Mouse (Mus musculus): Measurements from ENCODE around the gene Ckap2. TPM values are rescaled to one million over a fixed set of nuclear protein-coding genes. Genes with fewer than 3 reads are reported as not detected.

Gene Ckap2
- polyA plus RNA-seq, 1 experiment from 2014 or later = 8.0 TPM

- no peak overlapping the region for H3K27ac ChIP-seq (ENCODE audit: low read depth, low read length)
- WGBS = 90% methylated on average over 10 of the region's 10 CpGs
- H3K36me3 ChIP-seq (ENCODE audit: control insufficient read depth, insufficient read depth, low read length) = no peaks in the 10 kb centered on the region
- H3K9me3 ChIP-seq (ENCODE audit: control insufficient read depth, low read length) = no peaks in the 10 kb centered on the region
- no peaks in the 10 kb centered on the region for H3K27me3 ChIP-seq (ENCODE audit: control insufficient read depth, insufficient read depth, low read length)
- no peak for ATAC-seq (ENCODE audit: low read depth)
- H3K4me2 ChIP-seq (ENCODE audit: low read depth, low read length) = no peak overlapping the region
- 0 out of 2 replicates have a peak, but pooled peaks cover 3% of the 10 kb centered on the region for H3K4me1 ChIP-seq (ENCODE audit: control insufficient read depth, insufficient read depth, low read length)
- H3K4me3 ChIP-seq (ENCODE audit: low read depth, low read length) = no peak overlapping the region
- no peak overlapping the region for H3K9ac ChIP-seq (replicated peaks; ENCODE audit: low read depth, low read length)
Measured at GRCm38 (mm10) chr8:22164431-22164830, 21.2 kb downstream of the Ckap2 start.

DNA sequence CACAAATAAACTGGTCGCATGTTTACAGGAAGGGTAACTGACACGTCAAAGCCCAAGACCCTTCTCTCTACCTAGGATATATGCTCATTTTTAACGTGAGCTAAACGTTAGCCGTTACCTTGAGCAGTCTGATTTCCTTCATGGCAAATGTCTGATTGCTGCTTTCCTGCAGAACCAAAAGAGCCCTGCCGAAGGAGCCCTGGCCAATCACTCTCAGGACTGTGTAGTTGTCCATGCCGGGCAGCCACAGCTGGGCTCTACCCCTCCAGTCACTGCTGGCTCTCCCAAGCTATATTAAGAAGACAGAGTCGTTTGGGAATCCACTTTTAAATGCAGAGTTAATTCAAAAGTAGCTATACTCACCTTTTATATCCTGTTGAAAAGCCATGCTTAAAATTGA is 23.4 kb downstream of the Ckap2 start:
- no peak for ATAC-seq (ENCODE audit: low read depth)
- Histone ChIP-seq H3K9ac (replicated peaks; ENCODE audit: low read depth, low read length) (no peak overlapping the region), H3K27me3 (ENCODE audit: control insufficient read depth, insufficient read depth, low read length) (no peaks in the 10 kb centered on the region), H3K27ac (ENCODE audit: low read depth, low read length) (no peak overlapping the region), H3K36me3 (ENCODE audit: control insufficient read depth, insufficient read depth, low read length) (no peaks in the 10 kb centered on the region), H3K4me2 (ENCODE audit: low read depth, low read length) (no peak overlapping the region), H3K9me3 (ENCODE audit: control insufficient read depth, low read length) (no peaks in the 10 kb centered on the region), H3K4me3 (ENCODE audit: low read depth, low read length) (no peak overlapping the region), H3K4me1 (ENCODE audit: control insufficient read depth, insufficient read depth, low read length) (0 out of 2 replicates have a peak, but pooled peaks cover 3% of the 10 kb centered on the region)
- 88% methylated on average over 8 of the region's 8 CpGs for WGBS

DNA sequence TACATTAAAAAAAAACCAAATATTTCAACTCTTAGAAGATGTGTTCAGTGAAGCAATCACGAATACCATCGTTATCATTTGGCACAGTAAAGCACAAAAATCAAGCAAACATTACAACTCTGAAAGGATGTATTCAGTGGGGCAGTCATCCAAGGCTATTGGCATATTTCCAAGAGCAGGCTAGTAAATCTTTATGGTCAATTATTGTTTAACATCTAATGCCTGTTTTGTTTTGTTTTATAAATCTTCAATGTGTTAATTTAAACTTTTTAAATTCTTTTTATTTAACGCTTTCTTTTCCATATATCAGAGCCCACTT is 35.3 kb downstream of the Ckap2 start:
- no peak overlapping the region for H3K4me3 ChIP-seq (ENCODE audit: low read depth, low read length)
- H3K4me2 ChIP-seq (ENCODE audit: low read depth, low read length) = no peak overlapping the region
- H3K9me3 ChIP-seq (ENCODE audit: control insufficient read depth, low read length) = no peaks in the 10 kb centered on the region
- H3K36me3 ChIP-seq (ENCODE audit: control insufficient read depth, insufficient read depth, low read length) = no peaks in the 10 kb centered on the region
- ATAC-seq (ENCODE audit: low read depth) = no peak
- no peak overlapping the region for H3K27ac ChIP-seq (ENCODE audit: low read depth, low read length)
- no peaks in the 10 kb centered on the region for H3K4me1 ChIP-seq (ENCODE audit: control insufficient read depth, insufficient read depth, low read length)
- H3K9ac ChIP-seq (replicated peaks; ENCODE audit: low read depth, low read length) = no peak overlapping the region
- WGBS = 65% methylated on average over 3 of the region's 3 CpGs
- H3K27me3 ChIP-seq (ENCODE audit: control insufficient read depth, insufficient read depth, low read length) = no peaks in the 10 kb centered on the region

GRCm38 (mm10) chr8:22149643-22150344 is 35.8 kb downstream of the Ckap2 start:
- Histone ChIP-seq H3K36me3 (ENCODE audit: control insufficient read depth, insufficient read depth, low read length) (no peaks in the 10 kb centered on the region), H3K27me3 (ENCODE audit: control insufficient read depth, insufficient read depth, low read length) (no peaks in the 10 kb centered on the region), H3K9me3 (ENCODE audit: control insufficient read depth, low read length) (no peaks in the 10 kb centered on the region), H3K4me1 (ENCODE audit: control insufficient read depth, insufficient read depth, low read length) (no peaks in the 10 kb centered on the region), H3K4me3 (ENCODE audit: low read depth, low read length) (no peak overlapping the region), H3K9ac (replicated peaks; ENCODE audit: low read depth, low read length) (no peak overlapping the region), H3K4me2 (ENCODE audit: low read depth, low read length) (no peak overlapping the region), H3K27ac (ENCODE audit: low read depth, low read length) (no peak overlapping the region)
- 90% methylated on average over 11 of the region's 11 CpGs for WGBS
- no peak for ATAC-seq (ENCODE audit: low read depth)

- H3K27ac ChIP-seq (ENCODE audit: low read depth, low read length) = no peak overlapping the region
- no peaks in the 10 kb centered on the region for H3K36me3 ChIP-seq (ENCODE audit: control insufficient read depth, insufficient read depth, low read length)
- no peaks in the 10 kb centered on the region for H3K9me3 ChIP-seq (ENCODE audit: control insufficient read depth, low read length)
- no peaks in the 10 kb centered on the region for H3K27me3 ChIP-seq (ENCODE audit: control insufficient read depth, insufficient read depth, low read length)
- no peaks in the 10 kb centered on the region for H3K4me1 ChIP-seq (ENCODE audit: control insufficient read depth, insufficient read depth, low read length)
- H3K4me3 ChIP-seq (ENCODE audit: low read depth, low read length) = no peak overlapping the region
- H3K4me2 ChIP-seq (ENCODE audit: low read depth, low read length) = no peak overlapping the region
- no peak for ATAC-seq (ENCODE audit: low read depth)
- WGBS = 95% methylated on average over 7 of the region's 7 CpGs
- no peak overlapping the region for H3K9ac ChIP-seq (replicated peaks; ENCODE audit: low read depth, low read length)
Measured at GRCm38 (mm10) chr8:22148367-22148740, 37.3 kb downstream of the Ckap2 start.

DNA sequence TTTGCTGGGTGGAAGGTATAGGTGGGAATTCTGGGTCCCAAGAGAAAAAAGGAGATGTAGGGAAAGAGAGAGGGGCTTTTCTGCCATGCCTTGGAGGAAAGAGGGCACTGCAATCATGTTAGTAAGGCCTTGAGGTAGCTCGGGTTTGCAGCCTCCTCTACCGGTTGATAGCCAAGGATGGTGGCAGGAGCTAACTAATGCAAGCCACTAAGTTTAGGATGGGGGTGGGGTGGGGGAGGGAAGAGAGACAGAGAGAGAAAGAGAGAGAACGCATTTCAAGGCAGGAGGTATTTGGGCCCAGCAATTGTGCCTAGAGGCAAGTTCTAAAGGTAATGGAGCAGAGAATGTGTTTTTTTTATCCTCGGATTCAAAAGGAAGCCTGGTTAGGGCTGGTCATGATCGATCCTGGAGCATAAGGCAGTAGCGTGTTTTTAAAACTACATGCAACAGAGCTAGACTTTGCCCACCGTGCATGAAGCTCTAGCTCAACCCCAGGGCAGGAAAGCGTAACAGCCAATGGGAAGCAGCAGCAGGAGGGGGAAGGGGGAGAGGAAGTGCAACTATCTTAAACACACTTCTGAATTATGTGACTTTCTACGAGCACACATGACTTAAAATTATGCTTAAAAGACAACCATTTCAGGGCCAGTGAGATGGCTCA is 37.8 kb downstream of the Ckap2 start:
- no peak overlapping the region for H3K4me3 ChIP-seq (ENCODE audit: low read depth, low read length)
- no peaks in the 10 kb centered on the region for H3K27me3 ChIP-seq (ENCODE audit: control insufficient read depth, insufficient read depth, low read length)
- no peak overlapping the region for H3K27ac ChIP-seq (ENCODE audit: low read depth, low read length)
- no peaks in the 10 kb centered on the region for H3K36me3 ChIP-seq (ENCODE audit: control insufficient read depth, insufficient read depth, low read length)
- H3K4me1 ChIP-seq (ENCODE audit: control insufficient read depth, insufficient read depth, low read length) = no peaks in the 10 kb centered on the region
- no peak overlapping the region for H3K9ac ChIP-seq (replicated peaks; ENCODE audit: low read depth, low read length)
- ATAC-seq (ENCODE audit: low read depth) = no peak
- no peaks in the 10 kb centered on the region for H3K9me3 ChIP-seq (ENCODE audit: control insufficient read depth, low read length)
- WGBS = 78% methylated on average over 9 of the region's 9 CpGs
- no peak overlapping the region for H3K4me2 ChIP-seq (ENCODE audit: low read depth, low read length)

DNA sequence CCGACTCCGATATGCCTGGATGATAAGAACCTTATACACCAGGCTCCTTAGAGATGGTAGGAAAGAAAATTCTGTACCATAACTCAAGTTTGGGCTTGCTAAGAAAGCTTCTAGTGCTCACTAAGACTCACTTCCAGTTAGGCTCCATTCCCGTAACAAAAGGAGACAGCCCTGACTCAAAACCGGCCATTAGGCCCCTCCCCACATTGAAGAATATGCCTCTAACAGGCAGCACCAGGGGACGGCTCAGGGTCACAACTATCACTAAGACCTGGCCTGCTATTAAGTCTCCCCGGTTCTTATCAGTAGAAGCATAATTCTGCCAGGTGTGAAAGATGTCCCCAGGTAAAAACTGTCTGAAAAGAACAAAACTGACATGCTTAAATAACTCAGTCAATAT is 39.8 kb downstream of the Ckap2 start:
- no peak overlapping the region for H3K4me2 ChIP-seq (ENCODE audit: low read depth, low read length)
- no peak overlapping the region for H3K27ac ChIP-seq (ENCODE audit: low read depth, low read length)
- H3K36me3 ChIP-seq (ENCODE audit: control insufficient read depth, insufficient read depth, low read length) = no peaks in the 10 kb centered on the region
- no peaks in the 10 kb centered on the region for H3K27me3 ChIP-seq (ENCODE audit: control insufficient read depth, insufficient read depth, low read length)
- H3K9me3 ChIP-seq (ENCODE audit: control insufficient read depth, low read length) = no peaks in the 10 kb centered on the region
- no peaks in the 10 kb centered on the region for H3K4me1 ChIP-seq (ENCODE audit: control insufficient read depth, insufficient read depth, low read length)
- H3K4me3 ChIP-seq (ENCODE audit: low read depth, low read length) = no peak overlapping the region
- no peak for ATAC-seq (ENCODE audit: low read depth)
- H3K9ac ChIP-seq (replicated peaks; ENCODE audit: low read depth, low read length) = no peak overlapping the region
- WGBS = 80% methylated on average over 6 of the region's 6 CpGs

- Histone ChIP-seq H3K4me2 (ENCODE audit: low read depth, low read length) (no peak overlapping the region), H3K4me3 (ENCODE audit: low read depth, low read length) (no peak overlapping the region), H3K9me3 (ENCODE audit: control insufficient read depth, low read length) (no peaks in the 10 kb centered on the region), H3K27me3 (ENCODE audit: control insufficient read depth, insufficient read depth, low read length) (no peaks in the 10 kb centered on the region), H3K27ac (ENCODE audit: low read depth, low read length) (no peak overlapping the region), H3K4me1 (ENCODE audit: control insufficient read depth, insufficient read depth, low read length) (no peaks in the 10 kb centered on the region), H3K9ac (replicated peaks; ENCODE audit: low read depth, low read length) (no peak overlapping the region), H3K36me3 (ENCODE audit: control insufficient read depth, insufficient read depth, low read length) (no peaks in the 10 kb centered on the region)
- no peak for ATAC-seq (ENCODE audit: low read depth)
- 100% methylated on average over 1 of the region's 1 CpGs for WGBS
Measured at GRCm38 (mm10) chr8:22143764-22144491, 41.7 kb downstream of the Ckap2 start.

- Histone ChIP-seq H3K9me3 (ENCODE audit: control insufficient read depth, low read length) (no peaks in the 10 kb centered on the region), H3K4me2 (ENCODE audit: low read depth, low read length) (no peak overlapping the region), H3K36me3 (ENCODE audit: control insufficient read depth, insufficient read depth, low read length) (no peaks in the 10 kb centered on the region), H3K4me3 (ENCODE audit: low read depth, low read length) (no peak overlapping the region), H3K27me3 (ENCODE audit: control insufficient read depth, insufficient read depth, low read length) (no peaks in the 10 kb centered on the region), H3K4me1 (ENCODE audit: control insufficient read depth, insufficient read depth, low read length) (no peaks in the 10 kb centered on the region), H3K9ac (replicated peaks; ENCODE audit: low read depth, low read length) (no peak overlapping the region), H3K27ac (ENCODE audit: low read depth, low read length) (no peak overlapping the region)
- no peak for ATAC-seq (ENCODE audit: low read depth)
- 81% methylated on average over 4 of the region's 4 CpGs for WGBS
Measured at GRCm38 (mm10) chr8:22142592-22142991, 43.0 kb downstream of the Ckap2 start.

Data from neural tube, embryonic 14.5 days (tissue).